Mouse (Mus musculus) stomach, embryonic 16.5 days (tissue): Measurements from ENCODE around the gene Txndc8. TPM values are rescaled to one million over a fixed set of nuclear protein-coding genes. Genes with fewer than 3 reads are reported as not detected.

ENCODE experiments used
- ATAC-seq: fragments of 200-750 bp; cut with Nextera tagmentation; 2 replicates; pipeline ENCODE4 v1.8.0; 2017; ENCODE audit warnings: moderate number of reproducible peaks, moderate TSS enrichment; ENCODE audit not compliant: insufficient read depth, low FRiP score
- H3K27ac ChIP-seq: fragments of 300-500 bp; sonication (generic); 2 replicates; pipeline ENCODE4 v1.5.1; 2014; ENCODE audit warnings: low read length
- H3K27me3 ChIP-seq: fragments of 300-500 bp; sonication (generic); 2 replicates; pipeline ENCODE4 v1.6.1; 2014; ENCODE audit warnings: low read length, control low read depth, mixed read lengths; ENCODE audit not compliant: control insufficient read depth, insufficient read depth
- H3K36me3 ChIP-seq: fragments of 300-500 bp; sonication (generic); 2 replicates; pipeline ENCODE4 v1.6.1; 2014; ENCODE audit warnings: low read length; ENCODE audit not compliant: control insufficient read depth, insufficient read depth
- H3K4me1 ChIP-seq: fragments of 300-500 bp; sonication (generic); 2 replicates; pipeline ENCODE4 v1.6.1; 2014; ENCODE audit warnings: low read length, control low read depth, mixed read lengths; ENCODE audit not compliant: control insufficient read depth, insufficient read depth
- H3K4me2 ChIP-seq: fragments of 300-500 bp; sonication (generic); 2 replicates; pipeline ENCODE4 v1.6.1; 2014; ENCODE audit warnings: low read depth, low read length, mixed read lengths
- H3K4me3 ChIP-seq: fragments of 300-500 bp; sonication (generic); replicated peaks from 2 replicates; pipeline ENCODE4 v1.5.1; 2014; ENCODE audit warnings: mild to moderate bottlenecking, low read length
- H3K9ac ChIP-seq: fragments of 300-500 bp; sonication (generic); 2 replicates; pipeline ENCODE4 v1.6.1; 2014; ENCODE audit warnings: low read length
- H3K9me3 ChIP-seq: fragments of 300-500 bp; sonication (generic); replicated peaks from 2 replicates; pipeline ENCODE4 v1.6.1; 2016; ENCODE audit warnings: low read length, control low read depth; ENCODE audit not compliant: control insufficient read depth
- WGBS: fragments of 180-500 bp; shearing (Covaris S2); extraction: QIAGEN DNeasy Blood & Tissue Kit; methylation state at CpG from one replicate; pipeline ENCODE4 v1.1.7; 2014; 5-methylcytosine and 5-hydroxymethylcytosine counted together
- polyA plus RNA-seq: library from polyadenylated mRNA; unstranded; fragments of >200 nt; fragmentation: Nextera tagmentation; extraction: Ambion mirVana; gene quantifications from 2 replicates; pipeline ENCODE4 v1.2.1, GENCODE M21; 2015

The Txndc8 gene
- polyA plus RNA-seq, 1 experiment from 2014 or later = not detected

GRCm38 (mm10) chr4:57934181-57934580, 74.7 kb downstream of the Txndc8 start:
- WGBS = 60% methylated on average over 5 of the region's 5 CpGs
- Histone ChIP-seq H3K27me3 (no peaks in the 10 kb centered on the region), H3K4me1 (no peaks in the 10 kb centered on the region), H3K27ac (no peak overlapping the region), H3K9ac (no peak overlapping the region), H3K4me2 (no peak overlapping the region), H3K4me3 (no peak overlapping the region), H3K36me3 (no peaks in the 10 kb centered on the region), H3K9me3 (0 out of 2 replicates have a peak, but pooled peaks cover 4% of the 10 kb centered on the region)
- ATAC-seq = no peak

Other genes with a start within 250 kb of the Txndc8 start
- 11.9 and 13.8 TPM in 2 replicates for gene D630039A03Rik, start 92.8 kb downstream of the Txndc8 start, polyA plus RNA-seq
- 451 and 475 TPM in 2 replicates for gene Txn1, start 52.7 kb downstream of the Txndc8 start, polyA plus RNA-seq
- 5.3 and 5.7 TPM in 2 replicates for gene Svep1, start 197.7 kb upstream of the Txndc8 start, polyA plus RNA-seq